ENCODE assay signal across 12 mouse cellular contexts in genomic region chr7:99271630-99272029, GRCm38 (mm10). TPM values are rescaled to one million over a fixed set of nuclear protein-coding genes. Genes with fewer than 3 reads are reported as not detected.
DNase-seq lines count a peak whose midpoint lies in the region; ATAC-seq and TF ChIP-seq lines count a peak whose summit lies in the region.
"Had no signal": no experiment of that assay in that cellular context is flagged by ENCODE, and none has a peak within 500 bp of the region (broad histone marks: within the 10 kb centered on the region; RNA-seq: fewer than 3 reads in every experiment).

No protein-coding gene starts in this region.

- H3K4me1 ChIP-seq in heart, embryonic 13.5 days = peaks cover 41% of the 10 kb centered on the region
- peaks cover 18% of the 10 kb centered on the region for H3K4me1 ChIP-seq in forebrain, embryonic 14.5 days (ENCODE audit: control insufficient read depth, insufficient read depth, low read length)
- H3K4me1 ChIP-seq in hindbrain, embryonic 10.5 days (replicated peaks) = peaks cover 70% of the 10 kb centered on the region

- peaks cover 50% of the 10 kb centered on the region for H3K27me3 ChIP-seq in heart, embryonic 13.5 days (replicated peaks)
- H3K27me3 ChIP-seq in forebrain, embryonic 14.5 days (replicated peaks; ENCODE audit: control insufficient read depth, insufficient read depth, low read length) = no peaks in the 10 kb centered on the region
- H3K27me3 ChIP-seq in hindbrain, embryonic 10.5 days (ENCODE audit: insufficient read depth, poor library complexity, severe bottlenecking) = peaks cover 50% of the 10 kb centered on the region
- H3K27me3 ChIP-seq in myocyte (ENCODE audit: control insufficient read depth, insufficient read depth, insufficient read length) = no peaks in the 10 kb centered on the region

- peak overlapping the region; percentile 35; the same call in 1 of the 2 replicates for H3K4me2 ChIP-seq in heart, embryonic 13.5 days
- H3K4me2 ChIP-seq in forebrain, embryonic 14.5 days (ENCODE audit: low read length) = peak overlapping the region; percentile 96
- peak overlapping the region; percentile 83 for H3K4me2 ChIP-seq in myocyte (ENCODE audit: low read depth)

- H3K4me3 ChIP-seq in heart, embryonic 13.5 days = no peak overlapping the region
- peak overlapping the region; percentile 73 for H3K4me3 ChIP-seq in forebrain, embryonic 14.5 days (ENCODE audit: low read depth, low read length)
- peak overlapping the region; percentile 80 for H3K4me3 ChIP-seq in hindbrain, embryonic 10.5 days
- no peak overlapping the region for H3K4me3 ChIP-seq in myocyte

- no peaks in the 10 kb centered on the region for H3K36me3 ChIP-seq in heart, embryonic 13.5 days
- no peaks in the 10 kb centered on the region for H3K36me3 ChIP-seq in forebrain, embryonic 14.5 days (ENCODE audit: control insufficient read depth, insufficient read depth, low read length)
- 0 out of 2 replicates have a peak, but pooled peaks cover 4% of the 10 kb centered on the region for H3K36me3 ChIP-seq in hindbrain, embryonic 10.5 days
- H3K36me3 ChIP-seq in myocyte (ENCODE audit: control insufficient read depth, insufficient read depth) = no peaks in the 10 kb centered on the region

- peaks cover 33% of the 10 kb centered on the region for H3K79me2 ChIP-seq in myocyte (ENCODE audit: control insufficient read depth, insufficient read depth)

- 35% methylated on average over 9 of the region's 9 CpGs for WGBS in heart, embryonic 13.5 days
- WGBS in forebrain, embryonic 14.5 days = 65% methylated on average over 9 of the region's 9 CpGs
- WGBS in hindbrain, embryonic 10.5 days = 72% methylated on average over 9 of the region's 9 CpGs

- no peak for DNase-seq in heart, postnatal 4 days
- DNase-seq in forebrain, embryonic 14.5 days (ENCODE audit: low spot score) = no peak
- DNase-seq in hindbrain, embryonic 10.5 days (ENCODE audit: low spot score) = no peak
- no peak for DNase-seq in embryo, embryonic 10.5 days (ENCODE audit: low spot score)
- no peak for DNase-seq in adrenal gland, adult 2 months
- DNase-seq: adrenal gland, adult 8-10 months; kidney, adult 9 months; liver, postnatal 0 days had no signal

- H3K27ac ChIP-seq in heart, embryonic 13.5 days (replicated peaks) = peak overlapping the region; percentile 72
- peak overlapping the region; percentile 46; the same call in 1 of the 2 replicates for H3K27ac ChIP-seq in forebrain, embryonic 14.5 days (ENCODE audit: low read depth, low read length)
- H3K27ac ChIP-seq in hindbrain, embryonic 10.5 days = peak overlapping the region; percentile 76

- H3ac ChIP-seq in myocyte (ENCODE audit: control insufficient read depth, insufficient read length) = no peak overlapping the region

- TF ChIP-seq POLR2A in myocyte (IDR thresholded peaks at IDR 0.05; ENCODE audit: insufficient read length, low read depth) = no peak

- ATAC-seq in heart, embryonic 13.5 days (ENCODE audit: extremely low read depth, insufficient number of reproducible peaks, low FRiP score, low TSS enrichment) = no peak; the same call in 1 of the 2 replicates
- no peak for ATAC-seq in forebrain, embryonic 14.5 days
- ATAC-seq: liver, postnatal 0 days had no signal

- H3K9ac ChIP-seq in heart, embryonic 13.5 days = no peak overlapping the region
- H3K9ac ChIP-seq in forebrain, embryonic 14.5 days (ENCODE audit: low read length) = peak overlapping the region; percentile 36
- H3K9ac ChIP-seq: liver, postnatal 0 days had no signal

- no peaks in the 10 kb centered on the region for H3K9me3 ChIP-seq in heart, embryonic 13.5 days
- no peaks in the 10 kb centered on the region for H3K9me3 ChIP-seq in forebrain, embryonic 14.5 days (replicated peaks; ENCODE audit: control insufficient read depth, low read length)
- no peaks in the 10 kb centered on the region for H3K9me3 ChIP-seq in hindbrain, embryonic 10.5 days

TF ChIP-seq in myocyte, 11 proteins besides CTCF, POLR2A, EP300 and RAD21:
- TF ChIP-seq MYOG (IDR thresholded peaks at IDR 0.05; ENCODE audit: control insufficient read depth in 1 of 3, insufficient read depth in 1 of 3, insufficient read length in 2 of 3, low read depth in 2 of 3) (no peak), USF1 (IDR thresholded peaks at IDR 0.05; ENCODE audit: low read depth) (no peak), CEBPB (IDR thresholded peaks at IDR 0.05; ENCODE audit: insufficient read depth, poor library complexity, severe bottlenecking) (no peak), MAX (IDR thresholded peaks at IDR 0.05; ENCODE audit: low read depth) (no peak), REST (IDR thresholded peaks at IDR 0.05; ENCODE audit: insufficient read depth, insufficient read length) (no peak), TCF3 (IDR thresholded peaks at IDR 0.05; ENCODE audit: insufficient read length, low read depth) (no peak), SRF (IDR thresholded peaks at IDR 0.05; ENCODE audit: control insufficient read depth, insufficient read length, low read depth) (no peak), TCF12 (IDR thresholded peaks at IDR 0.05; ENCODE audit: insufficient read depth, poor library complexity, severe bottlenecking) (no peak), POLR2AphosphoS2 (IDR thresholded peaks at IDR 0.05; ENCODE audit: insufficient read length, low read depth) (no peak), MYOD1 (IDR thresholded peaks at IDR 0.05; ENCODE audit: control insufficient read depth in 1 of 3, insufficient read length in 2 of 3, low read depth in 2 of 3) (no peak), E2F4 (IDR thresholded peaks at IDR 0.05; ENCODE audit: insufficient read depth) (no peak)

RNA-seq across cellular contexts. Expression of gene Map6, which starts 4.4 kb away (rescaled TPM):
- 2.5 and 3.2 TPM in 2 replicates for polyA plus RNA-seq in heart, embryonic 13.5 days (2015; fragmentation: Nextera tagmentation; extraction: Ambion mirVana)
- total RNA-seq in heart, postnatal 4 days (2021) = 1 to 10 TPM; 4.6 to 4.8 TPM
- 46.2 and 62.4 TPM in 2 replicates for polyA plus RNA-seq in forebrain, embryonic 14.5 days (2014; fragmentation: Nextera tagmentation; extraction: Ambion mirVana)
- 32.9 and 65.5 TPM in 2 replicates for polyA plus RNA-seq in hindbrain, embryonic 10.5 days (2016; fragmentation: Nextera tagmentation; extraction: Ambion mirVana)
- 35.1 TPM for polyA plus RNA-seq in myocyte (2012; fragmentation: generic; extraction: Trizol)
- 10 to 100 TPM in 1 of 2 experiments, 1 to 10 TPM in 1; 7.5 to 10.2 TPM for total RNA-seq in adrenal gland, adult 2 months (2021)
- polyA plus RNA-seq in adrenal gland, adult 2 months (2012; rRNA removed) = 4.9 and 7.0 TPM in 2 replicates
- total RNA-seq: MEL had no signal

RNA-seq across cellular contexts. Expression of gene Mogat2, which starts 33.2 kb away (rescaled TPM):
- 1.3 and 3.5 TPM in 2 replicates for polyA plus RNA-seq in heart, embryonic 13.5 days (2015; fragmentation: Nextera tagmentation; extraction: Ambion mirVana)
- total RNA-seq in heart, postnatal 4 days (2021) = not detected
- polyA plus RNA-seq in forebrain, embryonic 14.5 days (2014; fragmentation: Nextera tagmentation; extraction: Ambion mirVana) = 3.1 and 3.2 TPM in 2 replicates
- 21.2 and 31.5 TPM in 2 replicates for polyA plus RNA-seq in hindbrain, embryonic 10.5 days (2016; fragmentation: Nextera tagmentation; extraction: Ambion mirVana)
- polyA plus RNA-seq in myocyte (2012; fragmentation: generic; extraction: Trizol) = 1.9 TPM
- under 1 TPM in 1 of 2 experiments, not detected in 1; 0.37 TPM for total RNA-seq in adrenal gland, adult 2 months (2021)
- polyA plus RNA-seq in adrenal gland, adult 2 months (2012; rRNA removed) = 1.6 and 4.0 TPM in 2 replicates
- total RNA-seq: left cerebral cortex, adult 18-20 months; MEL had no signal

Comparison
In these comparisons a context has a peak if more than half of its experiments do, and no peak if none do; other contexts are left out.
1. H3K4me2 ChIP-seq: peak in every context shown above with its lines; median percentile 96 in forebrain, embryonic 14.5 days; 83 in myocyte; 35 in heart, embryonic 13.5 days.
2. H3K4me3 ChIP-seq: peak in forebrain, embryonic 14.5 days (single experiment) and hindbrain, embryonic 10.5 days (single experiment); none in heart, embryonic 13.5 days (single experiment) and myocyte (single experiment).
3. Peak in every context shown above with its lines, with median percentiles within 50 percentile points of each other: H3K27ac ChIP-seq.